8 mouse cellular contexts compared by ENCODE assay signal in genomic region chr7:97453141-97453921, GRCm38 (mm10). TPM values are rescaled to one million over a fixed set of nuclear protein-coding genes. Genes with fewer than 3 reads are reported as not detected.
DNase-seq lines count a peak whose midpoint lies in the region; ATAC-seq lines count a peak whose summit lies in the region.

No protein-coding gene starts in this region.

- peaks cover 7% of the 10 kb centered on the region for H3K4me1 ChIP-seq in heart, embryonic 12.5 days (replicated peaks)
- H3K4me1 ChIP-seq in kidney, embryonic 16.5 days (ENCODE audit: insufficient read depth, low read length), result peaks cover 9% of the 10 kb centered on the region

- no peak overlapping the region for H3K27ac ChIP-seq in heart, embryonic 12.5 days (ENCODE audit: poor library complexity, severe bottlenecking)
- 0 out of 2 replicates have a peak overlapping the region, but pooled peaks have one; percentile 23 for H3K27ac ChIP-seq in kidney, embryonic 16.5 days (ENCODE audit: low read length)

- H3K4me3 ChIP-seq in heart, embryonic 12.5 days, result peak overlapping the region; percentile 57
- H3K4me3 ChIP-seq in kidney, embryonic 16.5 days (ENCODE audit: low read length), result peak overlapping the region; percentile 55

- no peaks in the 10 kb centered on the region for H3K36me3 ChIP-seq in heart, embryonic 12.5 days
- no peaks in the 10 kb centered on the region for H3K36me3 ChIP-seq in kidney, embryonic 16.5 days (ENCODE audit: insufficient read depth, low read length)

- ATAC-seq in heart, embryonic 12.5 days (ENCODE audit: insufficient number of reproducible peaks, low FRiP score), result peak; percentile 77
- peak; percentile 87 for ATAC-seq in kidney, embryonic 16.5 days (ENCODE audit: low FRiP score, low TSS enrichment)

- 3% methylated on average over 27 of the region's 27 CpGs for WGBS in heart, embryonic 12.5 days
- under 1% methylated on average over 27 of the region's 27 CpGs for WGBS in kidney, embryonic 16.5 days

- H3K9ac ChIP-seq in heart, embryonic 12.5 days, result peak overlapping the region; percentile 68
- H3K9ac ChIP-seq in kidney, embryonic 16.5 days (replicated peaks; ENCODE audit: low read length), result peak overlapping the region; percentile 66

- peaks cover 2% of the 10 kb centered on the region; the same call in 1 of the 2 replicates for H3K9me3 ChIP-seq in heart, embryonic 12.5 days (replicated peaks)
- 0 out of 2 replicates have a peak, but pooled peaks cover 6% of the 10 kb centered on the region for H3K9me3 ChIP-seq in kidney, embryonic 16.5 days (ENCODE audit: low read length)

- DNase-seq in adrenal gland, adult 2 months, result peak; percentile 38
- no peak for DNase-seq in adrenal gland, postnatal 25 days
- peak; percentile 32 for DNase-seq in c-Kit-positive CD71-negative TER-119-negative erythroid progenitor cells, embryonic 14.5 days (ENCODE audit: low read depth)
- DNase-seq in lung, postnatal 4 days, result peak; percentile 41 to 44
- DNase-seq in spleen, postnatal 10 days (ENCODE audit: low spot score in 2 of 2), result peak; percentile 72 to 81
- no peak for DNase-seq in left cerebral cortex, adult 8-10 months (ENCODE audit: low spot score in 2 of 2)

- peak overlapping the region; percentile 98 for H3K4me2 ChIP-seq in heart, embryonic 12.5 days
- H3K4me2 ChIP-seq in kidney, embryonic 16.5 days (replicated peaks; ENCODE audit: low read depth, low read length), result peak overlapping the region; percentile 96

- no peaks in the 10 kb centered on the region for H3K27me3 ChIP-seq in heart, embryonic 12.5 days (replicated peaks)
- no peaks in the 10 kb centered on the region for H3K27me3 ChIP-seq in kidney, embryonic 16.5 days (ENCODE audit: insufficient read depth, low read length)

RNA-seq across cellular contexts. Expression of gene Kctd14, which starts 2.2 kb away (rescaled TPM):
- total RNA-seq in adrenal gland, adult 2 months (2021), result 1 to 10 TPM; 1.2 to 4.2 TPM
- 0.76 and 1.2 TPM in 2 replicates for polyA plus RNA-seq in adrenal gland, adult 2 months (2012; rRNA removed)
- total RNA-seq in adrenal gland, postnatal 25 days (2021), result 1.7 TPM in 2 replicates
- 0.24 and 0.96 TPM in 2 replicates for polyA plus RNA-seq in heart, embryonic 12.5 days (2016; fragmentation: Nextera tagmentation; extraction: Ambion mirVana)
- 1.2 and 1.4 TPM in 2 replicates for polyA plus RNA-seq in kidney, embryonic 16.5 days (2015; fragmentation: Nextera tagmentation; extraction: Ambion mirVana)
- 1 to 10 TPM; 4.3 to 4.5 (median 4.4) TPM for total RNA-seq in left cerebral cortex, adult 8-10 months (2022)

RNA-seq across cellular contexts. Expression of gene Ints4, which starts 27.4 kb away (rescaled TPM):
- 10 to 100 TPM; 58.8 to 60.3 TPM for total RNA-seq in adrenal gland, adult 2 months (2021)
- 57.5 and 70.5 TPM in 2 replicates for polyA plus RNA-seq in adrenal gland, adult 2 months (2012; rRNA removed)
- 64.7 and 65.3 TPM in 2 replicates for total RNA-seq in adrenal gland, postnatal 25 days (2021)
- polyA plus RNA-seq in heart, embryonic 12.5 days (2016; fragmentation: Nextera tagmentation; extraction: Ambion mirVana), result 31.1 and 32.8 TPM in 2 replicates
- polyA plus RNA-seq in kidney, embryonic 16.5 days (2015; fragmentation: Nextera tagmentation; extraction: Ambion mirVana), result 59.2 and 60.4 TPM in 2 replicates
- 10 to 100 TPM; 26.8 to 41.5 (median 33.1) TPM for total RNA-seq in left cerebral cortex, adult 8-10 months (2022)

RNA-seq across cellular contexts. Expression of gene Thrsp, which starts 35.8 kb away (rescaled TPM):
- 1,000 to 10,000 TPM in 1 of 2 experiments, 100 to 1,000 TPM in 1; 552 to 1,139 TPM for total RNA-seq in adrenal gland, adult 2 months (2021)
- polyA plus RNA-seq in adrenal gland, adult 2 months (2012; rRNA removed), result 258 and 373 TPM in 2 replicates
- total RNA-seq in adrenal gland, postnatal 25 days (2021), result 584 and 613 TPM in 2 replicates
- polyA plus RNA-seq in heart, embryonic 12.5 days (2016; fragmentation: Nextera tagmentation; extraction: Ambion mirVana), result 0.34 and 0.63 TPM in 2 replicates
- 0.81 and 1.2 TPM in 2 replicates for polyA plus RNA-seq in kidney, embryonic 16.5 days (2015; fragmentation: Nextera tagmentation; extraction: Ambion mirVana)
- total RNA-seq in left cerebral cortex, adult 8-10 months (2022), result 10 to 100 TPM; 17.6 to 27.1 (median 20.5) TPM

RNA-seq across cellular contexts. Expression of gene Ndufc2, which starts 53.5 kb away (rescaled TPM):
- total RNA-seq in adrenal gland, adult 2 months (2021), result 100 to 1,000 TPM; 263 to 364 TPM
- 264 and 287 TPM in 2 replicates for polyA plus RNA-seq in adrenal gland, adult 2 months (2012; rRNA removed)
- total RNA-seq in adrenal gland, postnatal 25 days (2021), result 221 and 290 TPM in 2 replicates
- 580 TPM in 2 replicates for polyA plus RNA-seq in heart, embryonic 12.5 days (2016; fragmentation: Nextera tagmentation; extraction: Ambion mirVana)
- polyA plus RNA-seq in kidney, embryonic 16.5 days (2015; fragmentation: Nextera tagmentation; extraction: Ambion mirVana), result 324 and 325 TPM in 2 replicates
- total RNA-seq in left cerebral cortex, adult 8-10 months (2022), result 100 to 1,000 TPM; 222 to 234 (median 229) TPM

Comparison
In these comparisons a context has a peak if more than half of its experiments do, and no peak if none do; other contexts are left out.
1. DNase-seq: peak in adrenal gland, adult 2 months (single experiment), c-Kit-positive CD71-negative TER-119-negative erythroid progenitor cells, embryonic 14.5 days (single experiment), lung, postnatal 4 days (2 of 2) and spleen, postnatal 10 days (2 of 2); none in adrenal gland, postnatal 25 days (single experiment) and left cerebral cortex, adult 8-10 months (0 of 2).
2. RNA of gene Thrsp, which starts 35.8 kb away (total RNA-seq): 552 to 1,139 TPM in adrenal gland, adult 2 months and 584 to 613 TPM in adrenal gland, postnatal 25 days; 17.6 to 27.1 TPM in left cerebral cortex, adult 8-10 months; every median in the first group is over 10 times any median in the second.